Mouse (Mus musculus): ENCODE data around the gene Mrpl28. TPM values are rescaled to one million over a fixed set of nuclear protein-coding genes. Genes with fewer than 3 reads are reported as not detected.
"Not testable (repeated sequence)": the region's sequence is repeated elsewhere in the genome, so short reads cannot be mapped to it uniquely, and the experiment has no call there.

Mrpl28 gene
- 10 to 100 TPM; 61.0 to 74.7 (median 62.8) TPM for total RNA-seq (2022)

DNA sequence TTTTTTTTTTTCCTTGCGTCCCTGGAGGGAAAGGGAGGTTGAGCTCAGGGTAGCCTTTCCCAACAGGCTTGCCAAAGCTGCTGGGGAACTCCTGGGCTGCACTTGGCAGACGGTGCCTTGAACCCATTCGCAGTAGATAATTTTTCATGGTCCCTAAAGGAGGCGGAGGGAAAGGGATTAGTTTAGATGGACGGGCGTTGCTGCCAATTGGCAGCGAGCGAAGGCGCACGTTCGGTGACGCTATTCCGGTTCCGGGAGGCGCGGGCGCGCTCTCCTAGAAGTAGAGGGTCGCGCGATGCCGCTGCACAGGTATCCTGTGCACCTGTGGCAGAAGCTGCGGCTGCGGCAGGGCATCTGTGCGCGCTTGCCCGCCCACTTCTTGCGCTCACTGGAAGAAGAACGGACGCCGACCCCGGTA is at the start of gene Mrpl28:
Gene Mrpl28 (plus strand): TSS at position 234 of the 418 bp plus-strand sequence.
- peak; percentile 74 to 89 for DNase-seq (ENCODE audit: low spot score in 2 of 2)

DNA sequence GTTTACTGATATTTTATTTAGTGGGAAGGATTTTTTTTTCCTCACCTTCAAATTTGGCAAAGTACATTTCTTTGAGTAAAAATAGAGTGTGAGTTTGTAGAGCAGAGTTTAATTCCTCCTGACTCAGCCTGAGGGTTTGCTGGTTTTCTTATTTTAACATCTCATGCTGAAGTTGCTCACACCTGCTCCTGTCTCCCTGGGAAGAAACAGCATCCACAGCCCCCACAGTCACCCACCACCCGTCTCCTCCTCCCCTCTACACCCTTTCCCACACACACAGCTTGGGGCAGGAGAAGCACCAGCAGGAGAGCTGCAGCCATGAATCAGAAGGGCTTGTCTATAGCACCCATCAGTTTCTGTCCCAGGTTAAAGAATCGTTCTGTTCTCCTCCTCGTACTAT is 48.1 kb upstream of the Mrpl28 start:
- peak; percentile 32 to 88 for DNase-seq (ENCODE audit: low spot score in 2 of 2)

GRCm38 (mm10) chr17:26078851-26079250 is 44.4 kb upstream of the Mrpl28 start:
- DNase-seq (ENCODE audit: low spot score in 2 of 2) = no peak

- DNase-seq (ENCODE audit: low spot score in 2 of 2) = no peak
Observed at GRCm38 (mm10) chr17:26080867-26081266, 42.4 kb upstream of the Mrpl28 start.

DNA sequence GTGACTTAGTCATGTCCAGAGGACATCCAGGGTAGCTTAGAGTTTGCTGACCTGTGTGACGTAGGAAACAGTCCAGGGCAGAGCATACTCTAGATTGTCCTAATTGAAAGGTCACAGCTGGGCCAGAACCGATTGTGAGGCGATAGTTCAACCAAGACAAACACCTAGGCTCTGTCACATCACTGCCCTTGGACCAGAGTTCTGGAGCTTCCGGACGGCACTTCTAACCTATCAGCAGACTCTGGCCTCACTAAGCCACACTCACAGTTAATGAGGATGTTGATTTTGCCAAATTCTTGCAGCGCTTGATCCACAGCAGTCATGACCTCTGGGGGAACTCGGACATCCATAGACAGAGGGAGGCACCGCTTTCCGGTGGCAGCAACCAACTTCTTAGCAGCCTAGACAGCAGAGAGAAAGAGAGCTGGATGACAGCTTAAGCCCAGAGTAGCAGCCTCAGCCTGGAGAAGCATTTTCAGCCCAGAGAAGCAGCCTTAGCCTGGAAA is 36.2 kb upstream of the Mrpl28 start:
- no peak for DNase-seq (ENCODE audit: low spot score in 2 of 2)

DNA sequence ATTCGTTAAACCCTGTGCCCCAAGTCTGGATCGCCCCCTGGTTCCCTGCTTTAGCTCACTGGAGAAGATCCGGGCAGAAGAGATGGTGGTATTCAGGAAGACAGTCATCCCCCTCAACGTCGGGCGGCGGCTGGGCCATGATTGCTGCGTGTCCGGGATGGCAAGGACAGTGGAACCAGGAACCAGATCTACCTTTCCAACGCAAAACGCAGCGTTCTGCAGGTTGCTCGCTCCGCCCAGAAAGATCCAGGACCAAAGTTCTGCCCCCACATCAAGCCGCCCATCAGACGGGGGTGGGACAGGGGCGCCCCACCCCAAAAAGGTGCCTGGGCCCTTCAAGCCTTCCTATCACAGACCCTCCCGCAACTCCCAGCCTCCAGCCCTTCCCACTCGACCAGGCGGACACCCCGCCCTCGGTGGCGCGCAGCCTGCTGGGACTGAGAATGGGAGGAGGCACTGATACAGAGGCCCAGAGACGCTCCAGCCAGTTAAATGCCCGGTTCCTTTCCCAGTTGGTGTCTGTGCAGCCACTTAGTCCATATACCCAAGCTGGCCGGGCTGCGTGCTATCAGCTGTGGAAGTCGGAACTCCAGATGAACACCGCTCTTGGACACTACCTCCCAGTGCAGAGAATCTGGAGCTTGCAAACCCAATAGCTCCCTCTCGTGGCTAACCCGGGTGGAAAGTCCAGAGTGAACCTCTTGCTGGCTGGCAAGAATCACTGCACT is 33.2 kb upstream of the Mrpl28 start, which contains the start of gene Decr2:
Gene Decr2 (minus strand): TSS at position 433 of the 728 bp plus-strand sequence.
- DNase-seq (ENCODE audit: low spot score in 2 of 2) = peak; percentile 77 to 84

DNA sequence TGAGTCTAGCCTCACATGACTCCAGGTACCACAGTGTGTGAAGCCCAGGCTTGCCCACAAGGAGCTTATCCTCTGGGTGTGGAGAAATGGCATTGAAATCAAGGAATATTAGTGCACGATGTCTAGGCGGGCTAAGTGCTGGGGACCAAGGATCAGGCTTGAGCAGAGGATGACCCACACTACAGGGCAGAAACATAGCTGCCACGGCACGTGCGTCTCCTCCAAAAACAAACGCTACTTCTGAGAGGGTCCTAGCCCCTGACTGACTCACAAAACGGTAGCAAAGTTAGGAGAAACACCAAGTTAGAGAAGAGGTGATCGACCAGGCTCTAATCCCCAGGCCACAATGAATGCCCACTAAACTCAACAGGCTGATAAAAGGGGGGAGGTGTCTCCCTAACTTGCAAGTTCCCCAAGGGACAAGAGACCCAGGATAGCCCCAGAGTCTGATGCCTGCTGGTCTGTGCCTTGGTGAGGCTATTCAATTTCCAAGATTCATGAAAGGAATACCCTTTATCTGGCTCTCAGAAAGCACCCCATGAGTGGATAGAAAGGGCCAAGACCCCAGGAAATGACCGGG is 28.7 kb upstream of the Mrpl28 start:
- DNase-seq (ENCODE audit: low spot score in 2 of 2) = no peak

GRCm38 (mm10) chr17:26095121-26095740 is 28.1 kb upstream of the Mrpl28 start, which contains the start of gene Nme4:
Gene Nme4, minus strand, starts transcription at chr17:26095602.
- DNase-seq (ENCODE audit: low spot score in 2 of 2) = peak; percentile 43 to 46

- DNase-seq (ENCODE audit: low spot score in 2 of 2) = no peak
Observed at GRCm38 (mm10) chr17:26098461-26098860, 24.8 kb upstream of the Mrpl28 start.

- not testable (repeated sequence) for DNase-seq (ENCODE audit: low spot score in 2 of 2)
Observed at GRCm38 (mm10) chr17:26099316-26099715, 24.0 kb upstream of the Mrpl28 start.

GRCm38 (mm10) chr17:26100166-26100565 is 23.1 kb upstream of the Mrpl28 start:
- no peak for DNase-seq (ENCODE audit: low spot score in 2 of 2)

GRCm38 (mm10) chr17:26101478-26101877 is 21.8 kb upstream of the Mrpl28 start:
- no peak for DNase-seq (ENCODE audit: low spot score in 2 of 2)

DNA sequence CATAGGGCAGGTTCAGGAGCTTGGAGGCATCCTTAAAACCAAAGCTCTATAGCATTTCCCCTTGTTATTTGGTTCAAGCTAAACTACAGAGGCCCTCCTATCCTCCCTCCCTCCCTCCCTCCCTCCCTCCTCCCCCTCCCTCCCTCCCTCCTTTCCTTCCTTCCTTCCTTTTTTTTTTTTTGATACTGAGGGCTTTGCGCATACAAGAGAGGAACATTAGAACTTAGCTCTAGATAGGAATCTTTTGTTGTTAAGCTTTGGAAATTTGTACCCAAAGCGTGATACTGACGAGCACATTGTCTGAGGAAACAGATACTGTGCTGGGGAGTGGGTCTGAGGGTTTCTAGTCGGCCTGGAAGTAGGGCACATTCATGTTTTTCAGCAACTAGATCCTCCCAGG is 17.7 kb upstream of the Mrpl28 start:
- no peak for DNase-seq (ENCODE audit: low spot score in 2 of 2)

GRCm38 (mm10) chr17:26110156-26110555 is 13.1 kb upstream of the Mrpl28 start:
- DNase-seq (ENCODE audit: low spot score in 2 of 2) = no peak

GRCm38 (mm10) chr17:26111024-26111423 is 12.3 kb upstream of the Mrpl28 start:
- no peak for DNase-seq (ENCODE audit: low spot score in 2 of 2)

DNA sequence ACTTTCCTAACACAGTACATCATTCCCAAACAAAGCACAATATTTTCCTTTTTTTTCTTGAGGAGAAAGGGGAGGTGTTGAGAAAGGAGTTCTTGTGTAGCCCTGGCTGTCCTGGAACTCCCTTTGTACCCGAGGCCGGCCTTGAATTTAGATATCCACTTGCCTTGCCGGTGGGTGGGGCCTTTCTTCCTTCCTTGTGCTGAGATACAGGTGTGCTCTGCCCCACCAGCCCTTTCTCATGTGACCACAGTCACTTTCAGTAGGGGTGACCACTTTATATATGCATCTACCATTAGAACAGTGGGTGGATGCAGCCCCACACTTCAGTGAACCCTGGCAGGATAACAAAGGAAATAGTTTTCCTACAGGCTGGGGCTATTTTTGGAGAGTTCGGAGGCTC is 11.6 kb upstream of the Mrpl28 start:
- DNase-seq (ENCODE audit: low spot score in 2 of 2) = no peak

GRCm38 (mm10) chr17:26112751-26113150 is 10.5 kb upstream of the Mrpl28 start:
- DNase-seq (ENCODE audit: low spot score in 2 of 2) = no peak

- peak; percentile 61 to 66 for DNase-seq (ENCODE audit: low spot score in 2 of 2)
Observed at GRCm38 (mm10) chr17:26113181-26113948, 9.9 kb upstream of the Mrpl28 start, which contains the start of gene Tmem8. Gene Tmem8, plus strand, starts transcription at chr17:26113299.

- no peak for DNase-seq (ENCODE audit: low spot score in 2 of 2)
Observed at GRCm38 (mm10) chr17:26114061-26114460, 9.2 kb upstream of the Mrpl28 start.

GRCm38 (mm10) chr17:26114461-26114860 is 8.8 kb upstream of the Mrpl28 start:
- not testable (repeated sequence) for DNase-seq (ENCODE audit: low spot score in 2 of 2)

DNA sequence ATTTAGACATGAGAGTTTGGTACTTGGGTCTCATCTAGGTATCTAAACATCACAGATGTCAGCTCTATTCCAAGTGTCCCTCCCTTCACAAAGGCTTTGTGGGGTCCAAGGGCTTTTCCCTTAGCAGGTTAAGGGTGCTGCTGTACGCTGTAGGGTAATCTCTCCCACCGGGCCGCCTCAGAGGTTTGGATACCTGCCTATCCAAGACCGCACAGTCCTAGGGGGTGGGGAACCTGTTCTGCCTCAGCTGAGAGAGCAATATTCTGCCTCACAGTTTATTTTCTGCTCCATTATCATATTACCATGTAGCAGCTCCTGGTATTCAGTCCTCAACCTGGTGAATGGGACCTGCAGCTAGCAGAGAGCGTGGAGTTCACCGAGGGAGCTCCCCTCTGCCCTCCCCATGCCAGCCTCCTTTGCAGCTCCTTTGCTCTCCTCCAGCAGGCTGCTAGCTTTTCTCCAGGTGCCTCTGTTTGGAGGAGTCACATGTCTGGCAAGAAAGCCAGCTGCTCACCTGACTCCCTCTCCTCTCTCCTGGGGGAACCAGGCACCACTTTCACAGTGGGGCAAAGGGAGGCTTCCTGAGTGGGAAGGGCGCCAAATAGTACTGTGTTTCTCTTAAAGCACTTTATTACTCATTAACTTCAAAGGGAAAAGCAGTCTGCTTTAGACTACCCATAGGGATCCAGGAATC is 7.9 kb upstream of the Mrpl28 start:
- no peak for DNase-seq (ENCODE audit: low spot score in 2 of 2)
